Mouse (Mus musculus) heart, postnatal 14 days (tissue): ENCODE data around the gene Maged2. TPM values are rescaled to one million over a fixed set of nuclear protein-coding genes. Genes with fewer than 3 reads are reported as not detected.
"Not testable (repeated sequence)": the region's sequence is repeated elsewhere in the genome, so short reads cannot be mapped to it uniquely, and the experiment has no call there.

Source experiments
- DNase-seq, 2 experiments: peaks; one replicate each; pipeline ENCODE4 v3.0.0; 2021 to 2022
- intact Hi-C: fragments of 180-260 bp; cut with DNase I; formaldehyde crosslinking; loops from one replicate; pipeline ENCODE4 v1.15.1; 2025
- long read RNA-seq, 2 experiments: library from polyadenylated mRNA; stranded (forward); transcript quantifications; one replicate each; pipeline ENCODE4 v2.0.0; 2021
- total RNA-seq, 2 experiments: library from RNA; stranded (reverse); gene quantifications; 2 replicates each; pipeline ENCODE4 v1.2.3; 2021

Maged2 gene
- 10 to 100 TPM; 52.7 to 63.7 TPM for total RNA-seq
- long read RNA-seq, experiment 1, transcript Maged2-204 (13 exons, 2,107 nt), result minor isoform, 49 of 171 reads
- long read RNA-seq, experiment 1, transcript Maged2-203 (13 exons, 2,183 nt), result major isoform, 73 of 171 reads
- long read RNA-seq, experiment 1, partial matches to known transcripts, result 37 of 171 reads
- long read RNA-seq, experiment 1, other reads (novel, unspliced or antisense), result 12 of 171 reads
- long read RNA-seq, experiment 2, transcript Maged2-204 (13 exons, 2,107 nt), result minor isoform, 33 of 181 reads
- long read RNA-seq, experiment 2, transcript Maged2-203 (13 exons, 2,183 nt), result major isoform, 95 of 181 reads
- long read RNA-seq, experiment 2, partial matches to known transcripts, result 34 of 181 reads
- long read RNA-seq, experiment 2, other reads (novel, unspliced or antisense), result 18 of 181 reads

DNA sequence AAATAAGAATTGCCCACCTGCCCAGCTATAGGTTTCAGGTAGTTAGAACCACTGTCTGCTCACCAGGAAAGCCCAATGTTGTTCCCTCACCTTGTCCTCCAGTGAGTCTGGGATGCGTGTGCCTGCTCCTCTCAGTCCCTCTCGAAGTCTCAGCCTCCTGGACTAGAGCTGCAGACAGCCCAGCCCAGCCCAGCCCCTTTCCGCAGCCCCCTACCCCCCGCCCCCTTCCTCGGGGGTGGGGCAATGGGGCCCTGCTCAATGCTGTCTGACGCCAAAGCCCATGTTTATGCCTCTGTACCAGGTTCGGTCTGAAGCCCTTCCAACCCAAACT is at the start of gene Maged2:
Gene Maged2 (minus strand): TSS at position 207 of the 331 bp plus-strand sequence.
- intact Hi-C loops, result loop anchor here (10.0 kb wide), 1 partner anchor 141 kb away; no protein-coding TSS in a partner anchor
- DNase-seq, result peak; percentile 7 to 17

DNA sequence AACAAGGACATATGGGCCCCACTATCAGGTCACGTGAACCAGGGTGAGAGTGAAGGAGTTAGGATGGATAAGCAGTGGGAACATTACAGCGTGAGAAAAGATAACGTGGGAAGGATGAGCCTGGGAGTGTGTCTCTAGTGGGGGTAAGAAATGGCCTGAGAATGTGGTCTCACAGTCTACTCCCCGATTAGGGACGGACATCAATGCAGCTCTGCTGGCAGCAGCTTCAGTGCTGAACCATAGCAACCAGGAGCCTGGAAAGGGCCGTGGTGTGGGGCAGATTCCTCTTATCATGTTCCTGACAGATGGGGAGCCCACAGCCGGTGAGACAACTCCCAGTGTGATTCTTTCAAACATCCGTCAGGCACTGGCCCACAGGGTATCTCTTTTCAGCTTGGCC is 34.1 kb upstream of the Maged2 start:
- intact Hi-C loops, result no loop called here
- DNase-seq, result no peak

DNA sequence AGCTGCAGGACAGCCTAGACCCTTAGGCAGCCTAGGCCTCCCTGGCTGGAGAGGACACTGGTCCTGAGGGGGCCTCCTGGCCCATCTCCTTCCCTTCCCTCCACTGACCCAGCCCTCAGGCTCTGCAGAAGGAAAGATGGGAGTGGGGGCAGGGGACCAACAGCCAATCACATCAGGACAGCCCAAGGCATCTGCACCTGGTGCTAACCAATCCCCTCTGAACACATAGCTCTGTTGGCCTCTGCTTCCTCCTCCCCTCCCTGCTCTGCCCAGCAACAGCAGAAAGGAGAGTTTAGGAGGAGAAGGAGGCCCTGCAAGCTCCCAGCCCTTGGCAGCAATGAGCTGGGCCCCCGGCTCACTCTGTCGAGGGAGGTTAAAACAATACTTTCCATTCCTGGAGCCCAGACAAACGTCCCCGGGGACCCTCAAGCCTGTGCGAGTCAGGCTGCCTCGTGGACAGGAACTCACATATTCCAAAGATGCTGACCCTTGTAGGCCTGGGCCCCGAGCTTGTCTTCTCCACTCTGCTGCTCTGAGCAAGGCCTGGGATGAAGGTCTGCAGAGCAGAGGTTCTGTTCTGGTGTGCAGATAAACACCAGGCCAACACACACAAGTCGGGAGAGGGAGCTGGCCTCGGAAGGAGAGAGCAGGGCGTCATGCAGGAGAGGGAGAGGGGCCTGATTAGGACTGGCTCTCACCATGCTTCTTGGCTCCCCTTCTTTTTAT is 31.5 kb upstream of the Maged2 start:
- intact Hi-C loops, result not testable (repeated sequence)
- peak in 1 of 2 experiments; percentile 4 for DNase-seq

DNA sequence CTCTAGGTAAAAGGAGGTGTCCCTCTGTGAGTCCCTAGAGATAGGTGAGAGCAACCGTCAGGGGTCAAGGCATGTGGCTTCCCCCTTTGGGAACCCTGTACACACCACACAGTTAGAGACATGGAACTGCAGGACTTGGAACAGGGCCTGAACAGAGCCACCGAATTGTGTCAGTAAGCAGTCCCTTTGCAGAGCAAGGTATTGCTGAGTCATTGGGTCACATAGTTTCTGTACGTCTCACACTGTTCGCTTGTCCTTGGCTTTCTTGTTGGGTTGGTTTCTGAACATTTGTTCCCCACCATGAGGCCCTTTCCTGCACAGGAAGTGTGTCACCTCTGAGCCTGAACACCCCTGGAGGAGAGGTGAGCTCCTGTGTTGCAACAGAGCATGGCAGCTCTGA is 29.1 kb upstream of the Maged2 start:
- DNase-seq, intact Hi-C loops: not testable (repeated sequence)

DNA sequence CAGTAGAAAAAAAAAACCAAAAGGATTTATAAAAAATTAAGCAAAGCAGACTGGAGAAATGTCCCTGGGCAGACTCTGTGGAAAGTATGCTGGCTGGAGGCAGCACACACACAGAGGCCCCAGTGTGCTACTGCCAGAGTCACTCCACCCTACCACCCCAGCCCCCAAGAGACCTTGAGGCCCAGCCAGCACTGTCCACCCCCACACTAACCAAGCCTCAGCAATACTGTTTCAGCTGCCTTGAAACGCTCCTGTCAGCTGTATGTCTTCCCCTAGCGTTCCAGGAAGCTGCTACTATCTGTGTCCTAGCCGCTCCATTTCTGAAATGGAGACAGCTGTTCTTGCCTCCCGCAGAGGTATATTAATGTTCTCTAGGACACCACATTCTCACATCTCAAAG is 16.2 kb upstream of the Maged2 start:
- DNase-seq, result peak; percentile 14 to 21
- intact Hi-C loops, result no loop called here

DNA sequence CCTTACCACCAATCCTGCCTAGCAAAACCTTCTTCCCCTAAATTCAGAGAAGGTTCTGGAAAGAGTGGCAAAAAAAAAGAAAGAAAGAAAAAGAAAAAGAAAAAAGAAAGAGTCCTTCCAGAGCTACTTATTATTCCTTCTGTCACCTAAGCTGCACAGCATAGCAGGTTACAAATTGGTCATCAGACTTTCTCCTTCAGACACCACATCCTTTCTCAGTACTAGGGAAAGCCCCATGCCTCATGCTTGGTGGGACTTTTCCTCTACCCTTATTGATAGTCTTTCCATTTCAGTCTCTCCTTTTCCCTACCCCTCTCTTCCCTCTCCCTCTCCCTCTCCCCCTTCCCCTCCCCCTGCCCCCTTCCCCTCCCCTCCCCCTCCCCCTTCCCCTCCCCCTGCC is 3.1 kb upstream of the Maged2 start:
- intact Hi-C loops, result loop anchor here (10.0 kb wide), 1 partner anchor 138 kb away; no protein-coding TSS in a partner anchor

DNA sequence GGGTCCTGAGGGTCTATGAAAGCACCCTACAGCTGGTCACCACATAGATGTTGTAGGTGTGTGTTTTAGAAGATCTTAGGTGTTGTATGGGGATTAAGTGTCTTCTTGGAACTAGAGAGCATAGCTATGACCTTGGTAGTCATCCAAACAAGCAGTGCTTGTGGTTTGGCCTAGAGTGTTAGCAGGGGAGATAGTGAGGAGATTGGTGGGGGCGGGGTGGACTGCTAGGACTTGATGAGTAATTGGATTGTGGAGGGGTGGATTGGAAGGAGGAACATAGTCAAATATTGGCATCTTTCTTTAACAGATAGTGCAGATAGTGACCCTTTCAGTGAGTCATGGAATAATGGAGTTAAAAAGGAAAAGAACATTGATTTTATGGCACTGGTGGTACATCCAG is 1.5 kb upstream of the Maged2 start:
- no peak for DNase-seq
- intact Hi-C loops, result loop anchor here (10.0 kb wide), 1 partner anchor 139 kb away; no protein-coding TSS in a partner anchor

More for the DNA sequence above, 3.1 kb upstream of the Maged2 start:
- no peak for DNase-seq

DNA sequence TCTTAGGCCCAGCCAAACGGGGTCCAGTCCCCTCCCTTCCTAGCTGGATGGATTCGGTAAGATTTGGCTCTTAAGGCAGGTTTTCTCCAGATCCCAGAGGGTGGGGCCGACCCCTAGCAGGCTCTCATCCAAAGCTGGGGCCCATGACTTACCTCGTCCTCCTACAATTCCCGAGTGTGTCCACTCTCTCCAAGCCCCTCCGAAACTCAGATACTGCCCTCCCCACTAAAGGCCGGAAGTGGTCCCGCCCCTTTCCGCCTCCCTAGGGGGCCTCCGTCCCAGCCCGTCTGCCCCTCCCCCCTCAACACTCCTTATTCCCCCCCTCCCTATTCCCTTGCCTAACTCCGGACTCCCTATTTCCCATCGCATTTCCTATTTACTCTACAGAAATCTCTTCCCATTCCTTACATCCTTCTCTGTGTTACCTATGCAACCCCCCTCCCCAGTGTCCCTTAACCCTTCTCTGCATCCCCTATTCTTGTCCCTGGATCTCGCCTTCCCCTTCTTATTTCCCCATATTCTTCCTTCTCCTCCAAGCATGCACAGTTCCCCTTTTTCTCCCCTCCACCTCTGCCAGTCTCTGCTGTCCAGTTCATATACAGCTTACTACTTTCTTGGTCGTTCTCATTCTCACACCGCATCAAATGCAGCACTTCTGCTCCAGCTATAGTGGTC is 544 bp downstream of the Maged2 start:
- intact Hi-C loops, result loop anchor here (10.0 kb wide), 1 partner anchor 141 kb away; no protein-coding TSS in a partner anchor

DNA sequence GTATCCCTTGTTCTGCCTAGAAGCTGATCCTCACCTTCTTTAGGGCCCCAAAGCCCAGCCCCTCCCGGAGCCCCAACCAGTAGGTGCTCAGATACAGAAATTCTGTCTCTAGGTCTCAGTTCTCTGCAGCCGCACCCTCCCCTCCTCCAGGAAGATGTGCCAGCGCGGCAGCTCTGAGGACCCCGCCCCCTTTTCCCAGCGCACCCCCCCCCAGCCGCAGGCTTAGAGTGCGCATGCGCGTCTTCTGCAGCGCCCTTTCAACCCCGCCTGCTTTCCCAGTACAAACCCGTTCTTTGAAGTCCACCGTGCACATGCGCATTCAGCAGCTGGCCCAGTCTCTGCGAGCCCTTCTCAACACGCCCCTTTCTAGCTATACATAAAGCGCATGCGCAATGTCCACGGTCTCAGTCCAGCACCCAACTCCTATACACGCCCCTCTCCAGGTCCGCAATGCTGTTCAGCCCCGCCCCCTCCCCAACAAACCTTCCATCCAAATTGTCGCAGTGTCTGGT is 1.3 kb downstream of the Maged2 start:
- intact Hi-C loops, result loop anchor here (10.0 kb wide), 1 partner anchor 142 kb away; no protein-coding TSS in a partner anchor
- DNase-seq, result peak; percentile 82 to 84

More for the DNA sequence above, 544 bp downstream of the Maged2 start:
- DNase-seq, result peak; percentile 53 to 69

DNA sequence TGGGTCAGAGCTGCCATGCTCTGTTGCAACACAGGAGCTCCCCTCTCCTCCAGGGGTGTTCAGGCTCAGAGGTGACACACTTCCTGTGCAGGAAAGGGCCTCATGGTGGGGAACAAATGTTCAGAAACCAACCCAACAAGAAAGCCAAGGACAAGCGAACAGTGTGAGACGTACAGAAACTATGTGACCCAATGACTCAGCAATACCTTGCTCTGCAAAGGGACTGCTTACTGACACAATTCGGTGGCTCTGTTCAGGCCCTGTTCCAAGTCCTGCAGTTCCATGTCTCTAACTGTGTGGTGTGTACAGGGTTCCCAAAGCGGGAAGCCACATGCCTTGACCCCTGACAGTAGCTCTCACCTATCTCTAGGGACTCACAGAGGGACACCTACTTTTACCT is 13.2 kb downstream of the Maged2 start:
- intact Hi-C loops, DNase-seq: not testable (repeated sequence)

DNA sequence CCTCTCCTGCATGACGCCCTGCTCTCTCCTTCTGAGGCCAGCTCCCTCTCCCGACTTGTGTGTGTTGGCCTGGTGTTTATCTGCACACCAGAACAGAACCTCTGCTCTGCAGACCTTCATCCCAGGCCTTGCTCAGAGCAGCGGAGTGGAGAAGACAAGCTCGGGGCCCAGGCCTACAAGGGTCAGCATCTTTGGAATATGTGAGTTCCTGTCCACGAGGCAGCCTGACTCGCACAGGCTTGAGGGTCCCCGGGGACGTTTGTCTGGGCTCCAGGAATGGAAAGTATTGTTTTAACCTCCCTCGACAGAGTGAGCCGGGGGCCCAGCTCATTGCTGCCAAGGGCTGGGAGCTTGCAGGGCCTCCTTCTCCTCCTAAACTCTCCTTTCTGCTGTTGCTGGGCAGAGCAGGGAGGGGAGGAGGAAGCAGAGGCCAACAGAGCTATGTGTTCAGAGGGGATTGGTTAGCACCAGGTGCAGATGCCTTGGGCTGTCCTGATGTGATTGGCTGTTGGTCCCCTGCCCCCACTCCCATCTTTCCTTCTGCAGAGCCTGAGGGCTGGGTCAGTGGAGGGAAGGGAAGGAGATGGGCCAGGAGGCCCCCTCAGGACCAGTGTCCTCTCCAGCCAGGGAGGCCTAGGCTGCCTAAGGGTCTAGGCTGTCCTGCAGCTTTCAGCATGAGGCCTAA is 15.5 kb downstream of the Maged2 start:
- DNase-seq, intact Hi-C loops: not testable (repeated sequence)

Other genes starting within 250 kb of the Maged2 start
- 1 to 10 TPM; 3.3 to 6.0 TPM for gene Pfkfb1, start 226.1 kb downstream of the Maged2 start, total RNA-seq
- 1 to 10 TPM; 5.8 to 6.7 TPM for gene Apex2, start 224.5 kb downstream of the Maged2 start, total RNA-seq
- gene Tro, start 156.8 kb downstream of the Maged2 start, total RNA-seq, result 1 to 10 TPM; 1.7 to 2.5 TPM
- gene Gnl3l, start 203.0 kb upstream of the Maged2 start, total RNA-seq, result 10 to 100 TPM; 33.8 to 38.0 TPM
- gene Fgd1, start 231.8 kb upstream of the Maged2 start, total RNA-seq, result 10 to 100 TPM; 10.5 to 12.2 TPM